ENCODE assay signal across 8 mouse cellular contexts in genomic region chr10:23815168-23815567, GRCm38 (mm10). TPM values are rescaled to one million over a fixed set of nuclear protein-coding genes. Genes with fewer than 3 reads are reported as not detected.
DNase-seq lines count a peak whose midpoint lies in the region; ATAC-seq and TF ChIP-seq lines count a peak whose summit lies in the region.

No protein-coding gene starts in this region.

- no peak overlapping the region for H3K4me2 ChIP-seq in kidney, postnatal 0 days (ENCODE audit: low read length)

- 52% methylated on average over 1 of the region's 1 CpGs for WGBS in kidney, postnatal 0 days

- ATAC-seq in kidney, postnatal 0 days (replicated peaks; ENCODE audit: low FRiP score, low read depth), result no peak

- H3K9ac ChIP-seq in kidney, postnatal 0 days (ENCODE audit: low read depth, low read length), result no peak overlapping the region

- H3K27me3 ChIP-seq in kidney, postnatal 0 days (ENCODE audit: insufficient read depth, low read length), result no peaks in the 10 kb centered on the region

- no peak overlapping the region for H3K27ac ChIP-seq in kidney, postnatal 0 days

- peak; percentile 93 for TF ChIP-seq CTCF in kidney, postnatal 0 days (IDR thresholded peaks at IDR 0.05; ENCODE audit: low read depth)

- peak; percentile 80 for DNase-seq in 3T3-L1 (ENCODE audit: low read depth, low spot score)
- DNase-seq in Muller cell, postnatal 12 days (ENCODE audit: inconsistent ontology term), result peak; percentile 11
- peak; percentile 45 for DNase-seq in cerebellum, adult 9-11 months
- peak; percentile 64 for DNase-seq in gastrocnemius, adult 18-20 months (ENCODE audit: low spot score)
- peak; percentile 81 for DNase-seq in kidney, postnatal 0 days (ENCODE audit: low spot score)
- DNase-seq in lung, adult 18-20 months, result peak; percentile 40 to 64
- peak; percentile 71 for DNase-seq in ovary, postnatal 14 days (ENCODE audit: low spot score)
- peak; percentile 62 for DNase-seq in thymus, postnatal 25 days

- H3K9me3 ChIP-seq in kidney, postnatal 0 days (replicated peaks; ENCODE audit: low read length), result no peaks in the 10 kb centered on the region

- H3K36me3 ChIP-seq in kidney, postnatal 0 days (ENCODE audit: insufficient read depth, low read length), result peaks cover 24% of the 10 kb centered on the region; the same call in 1 of the 2 replicates

- H3K4me3 ChIP-seq in kidney, postnatal 0 days (replicated peaks; ENCODE audit: low read depth, low read length), result no peak overlapping the region

- H3K4me1 ChIP-seq in kidney, postnatal 0 days (replicated peaks; ENCODE audit: insufficient read depth, low read length), result no peaks in the 10 kb centered on the region

RNA-seq across cellular contexts. Expression of gene Slc18b1, which starts 18.4 kb away (rescaled TPM):
- total RNA-seq in gastrocnemius, adult 18-20 months (2021), result 1 to 10 TPM; 4.2 to 7.3 TPM
- 16.0 and 20.2 TPM in 2 replicates for polyA plus RNA-seq in kidney, postnatal 0 days (2015; fragmentation: Nextera tagmentation; extraction: Ambion mirVana)

RNA-seq across cellular contexts. Expression of gene Rps12, which starts 28.1 kb away (rescaled TPM):
- total RNA-seq in gastrocnemius, adult 18-20 months (2021), result 100 to 1,000 TPM; 183 to 193 TPM
- 225 and 241 TPM in 2 replicates for polyA plus RNA-seq in kidney, postnatal 0 days (2015; fragmentation: Nextera tagmentation; extraction: Ambion mirVana)

RNA-seq across cellular contexts. Expression of gene Vnn3, which starts 36.1 kb away (rescaled TPM):
- total RNA-seq in gastrocnemius, adult 18-20 months (2021), result under 1 TPM in 1 of 2 experiments, not detected in 1; 0.25 TPM
- 0.08 and 0.17 TPM in 2 replicates for polyA plus RNA-seq in kidney, postnatal 0 days (2015; fragmentation: Nextera tagmentation; extraction: Ambion mirVana)

Comparison
In these comparisons a context has a peak if more than half of its experiments do, and no peak if none do; other contexts are left out.
1. DNase-seq: peak in every context shown above with its lines; median percentile 81 in kidney, postnatal 0 days; 80 in 3T3-L1; 71 in ovary, postnatal 14 days; 64 in gastrocnemius, adult 18-20 months; 62 in thymus, postnatal 25 days; 52 in lung, adult 18-20 months; 45 in cerebellum, adult 9-11 months; 11 in Muller cell, postnatal 12 days.